Mouse (Mus musculus): ENCODE measurements around the gene Nckap5.

Gene Nckap5

GRCm38 (mm10) chr1:126700063-126700977 is 130.3 kb downstream of the Nckap5 start:
- no peak for DNase-seq

GRCm38 (mm10) chr1:126693585-126693984 is 137.0 kb downstream of the Nckap5 start:
- DNase-seq, result no peak

- DNase-seq, result no peak
These were observed 142.0 kb downstream of the Nckap5 start for GRCm38 (mm10) chr1:126688593-126688992.

- DNase-seq, result peak; percentile 68 to 79
These were observed 143.9 kb downstream of the Nckap5 start for GRCm38 (mm10) chr1:126686678-126687077.

- DNase-seq, result peak; percentile 39 to 44
These were observed 146.8 kb downstream of the Nckap5 start for GRCm38 (mm10) chr1:126683621-126684445.

GRCm38 (mm10) chr1:126681773-126682172 is 148.8 kb downstream of the Nckap5 start:
- DNase-seq, result no peak

- DNase-seq, result no peak
These were observed 151.3 kb downstream of the Nckap5 start for GRCm38 (mm10) chr1:126679348-126679747.

GRCm38 (mm10) chr1:126677280-126677679 is 153.3 kb downstream of the Nckap5 start:
- DNase-seq, result no peak

- no peak for DNase-seq
These were observed 153.8 kb downstream of the Nckap5 start for GRCm38 (mm10) chr1:126676769-126677168.

GRCm38 (mm10) chr1:126675142-126675541 is 155.5 kb downstream of the Nckap5 start:
- no peak for DNase-seq

- no peak for DNase-seq
These were observed 157.4 kb downstream of the Nckap5 start for GRCm38 (mm10) chr1:126673238-126673637.

- no peak for DNase-seq
These were observed 160.1 kb downstream of the Nckap5 start for GRCm38 (mm10) chr1:126670507-126670906.

- no peak for DNase-seq
These were observed 170.2 kb downstream of the Nckap5 start for GRCm38 (mm10) chr1:126660098-126660999.

- no peak for DNase-seq
These were observed 171.9 kb downstream of the Nckap5 start for GRCm38 (mm10) chr1:126658731-126659130.

GRCm38 (mm10) chr1:126656246-126656645 is 174.4 kb downstream of the Nckap5 start:
- peak; percentile 48 to 69 for DNase-seq

GRCm38 (mm10) chr1:126652085-126652484 is 178.5 kb downstream of the Nckap5 start:
- no peak for DNase-seq

GRCm38 (mm10) chr1:126650806-126651205 is 179.8 kb downstream of the Nckap5 start:
- no peak for DNase-seq

GRCm38 (mm10) chr1:126642751-126643150 is 187.8 kb downstream of the Nckap5 start:
- no peak for DNase-seq

- DNase-seq, result no peak
These were observed 191.1 kb downstream of the Nckap5 start for GRCm38 (mm10) chr1:126639463-126639862.

- no peak for DNase-seq
These were observed 193.1 kb downstream of the Nckap5 start for GRCm38 (mm10) chr1:126637515-126637914.

- no peak for DNase-seq
These were observed 204.4 kb downstream of the Nckap5 start for GRCm38 (mm10) chr1:126626206-126626605.

GRCm38 (mm10) chr1:126622036-126622435 is 208.6 kb downstream of the Nckap5 start:
- no peak for DNase-seq
